Mouse (Mus musculus) adrenal gland, postnatal 14 days (tissue): ENCODE measurements around the gene Dmrt3. TPM values are rescaled to one million over a fixed set of nuclear protein-coding genes. Genes with fewer than 3 reads are reported as not detected.

Experiments
- DNase-seq: peaks from one replicate; pipeline ENCODE4 v3.0.0; 2021; ENCODE audit warnings: mixed read lengths
- long read RNA-seq, 2 experiments: library from polyadenylated mRNA; stranded (forward); transcript quantifications; one replicate each; pipeline ENCODE4 v2.0.0; 2021
- total RNA-seq: library from RNA; stranded (reverse); gene quantifications from 2 replicates; pipeline ENCODE4 v1.2.3, GENCODE M21; 2021

Dmrt3 gene
- total RNA-seq, result not detected in 2 replicates
- long read RNA-seq, experiment 1, result 0 reads
- long read RNA-seq, experiment 2, result 0 reads

DNA sequence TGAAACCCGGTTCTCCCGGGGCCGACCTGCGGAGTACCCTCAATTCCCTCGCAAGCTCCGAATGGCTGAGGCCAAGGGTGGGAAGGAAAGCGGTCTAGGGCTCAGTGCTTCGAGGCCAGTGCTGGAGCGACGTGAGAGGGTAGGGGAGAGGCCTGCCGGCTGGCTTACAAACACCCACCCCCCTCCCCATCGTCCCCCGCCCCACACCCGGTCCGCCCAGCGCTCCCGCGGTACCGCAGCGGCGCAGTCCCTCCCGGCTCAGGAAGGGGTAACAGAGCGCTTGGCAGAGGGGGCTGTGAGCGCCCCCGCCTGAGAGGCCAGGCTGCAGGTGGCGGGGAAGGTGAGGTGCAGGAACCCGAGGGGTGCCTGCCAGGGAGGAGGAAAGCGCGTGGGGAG, at the start of gene Dmrt3:
Gene Dmrt3 (plus strand): TSS at position 287 of the 396 bp plus-strand sequence.
- DNase-seq, result no peak

DNA sequence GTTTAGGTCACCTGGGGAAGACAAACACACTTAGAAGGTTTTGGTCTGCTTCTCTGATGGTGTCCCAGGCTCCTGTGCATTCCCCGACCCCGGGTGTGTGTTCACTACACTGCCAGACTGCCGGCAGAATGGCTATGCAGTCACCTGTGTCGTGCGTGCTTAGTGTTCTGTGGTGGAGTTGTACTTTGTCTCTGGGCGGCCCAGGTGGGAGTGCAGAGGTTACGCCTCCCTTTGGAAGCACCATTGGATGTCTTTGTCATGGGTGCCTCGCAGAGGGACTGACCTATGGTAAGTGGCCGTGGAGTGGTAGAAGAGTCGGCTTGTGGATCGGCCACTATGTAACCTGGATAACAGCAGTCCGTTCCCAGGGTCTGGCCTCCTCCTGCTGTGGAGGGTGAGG, 45.7 kb upstream of the Dmrt3 start:
- DNase-seq, result no peak

DNA sequence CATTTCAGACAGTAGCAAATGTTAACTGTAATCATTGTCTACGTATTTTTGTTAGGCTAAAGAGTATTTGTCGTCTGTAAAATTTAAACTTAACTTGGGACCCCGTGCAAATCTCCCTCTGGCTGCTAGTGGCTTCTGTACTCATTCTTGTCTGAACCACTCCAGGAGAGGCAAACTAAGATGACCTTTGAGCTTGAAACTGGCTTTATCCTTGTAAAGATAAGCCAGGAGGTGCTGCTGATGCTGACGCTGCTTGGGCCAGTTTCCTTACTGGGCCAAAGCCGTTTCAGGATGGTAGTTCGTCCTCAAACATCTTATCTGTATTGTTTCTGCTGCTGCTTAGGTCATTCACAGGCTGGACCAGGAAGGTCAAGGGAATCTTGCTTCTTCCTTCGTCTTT, 40.3 kb upstream of the Dmrt3 start:
- no peak for DNase-seq

DNA sequence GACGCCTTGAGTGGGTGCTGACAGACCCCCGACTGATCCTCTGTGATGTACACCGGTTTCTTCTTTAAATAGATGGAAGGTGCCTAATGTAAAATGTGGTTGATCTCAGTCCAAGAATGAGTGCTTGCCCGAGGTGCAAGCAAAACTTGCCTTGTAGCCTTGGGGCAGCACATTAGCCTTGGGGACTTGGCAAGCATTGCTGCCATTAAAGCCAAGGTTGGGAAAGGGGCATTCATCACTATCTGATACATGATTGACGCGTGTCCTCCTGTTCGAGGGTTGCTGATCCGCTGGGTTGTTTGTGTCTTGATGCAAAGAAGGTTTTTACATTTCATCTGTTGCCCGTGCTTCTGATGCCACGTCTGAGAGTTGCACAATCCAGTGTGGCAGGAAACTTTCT, 35.7 kb upstream of the Dmrt3 start:
- peak; percentile 67 for DNase-seq

DNA sequence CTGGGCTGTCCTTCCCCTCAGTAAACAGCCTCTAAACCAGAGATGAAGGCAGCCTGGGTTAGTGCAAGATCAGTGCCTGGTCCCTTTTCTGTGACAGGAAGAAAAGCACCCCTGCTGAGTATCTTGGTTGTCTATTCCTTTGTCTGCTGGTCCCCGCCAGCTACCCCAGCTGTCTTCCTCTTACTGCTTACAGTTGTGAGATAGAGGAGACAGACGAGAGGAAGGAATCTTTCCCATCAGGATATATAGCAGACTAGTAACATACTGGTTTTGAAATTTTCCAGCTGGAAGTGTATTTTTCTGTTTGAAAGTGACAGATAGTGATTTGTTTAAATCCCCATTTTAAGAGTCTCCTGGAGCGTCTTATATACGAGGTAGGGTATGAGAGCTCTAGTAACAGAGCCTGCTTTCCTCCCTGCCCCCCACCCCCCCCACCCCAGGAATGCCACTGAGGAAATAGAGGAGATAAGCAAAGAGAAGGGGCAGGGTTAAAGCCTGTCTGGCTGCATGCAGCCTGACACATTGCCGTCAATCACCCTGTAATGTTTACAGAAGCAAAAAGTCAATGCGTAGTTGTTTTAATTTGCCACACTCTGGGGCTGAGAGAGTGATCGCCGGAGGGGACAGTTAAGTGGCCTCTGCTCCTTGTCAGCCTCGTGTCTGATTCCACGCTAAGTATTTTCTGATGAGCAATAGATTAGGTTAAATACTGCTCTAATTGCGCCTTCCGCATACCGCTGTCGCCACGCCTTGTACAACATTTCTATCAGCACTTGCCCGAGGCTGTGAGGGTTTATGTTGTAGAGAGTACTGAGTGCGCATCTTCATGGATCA, 34.9 kb upstream of the Dmrt3 start:
- no peak for DNase-seq

DNA sequence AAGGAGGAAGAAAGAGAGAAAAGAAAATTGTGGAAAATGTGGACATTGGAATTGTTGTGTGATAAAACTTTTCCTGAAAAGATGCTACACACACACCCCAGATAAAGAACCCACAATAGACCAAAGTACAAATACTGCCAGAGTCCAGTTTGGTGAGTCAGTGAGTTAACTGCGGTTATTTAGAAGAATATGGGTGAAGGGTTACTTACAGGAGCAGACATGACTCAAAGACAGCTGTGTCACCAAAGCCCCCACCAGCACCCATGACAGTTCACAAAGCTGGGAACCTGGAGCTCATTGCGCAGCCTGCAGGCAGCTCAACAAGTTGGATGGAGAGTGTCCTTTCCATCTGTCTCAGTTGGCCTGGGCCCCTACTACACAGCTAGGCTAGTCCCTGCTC, 31.7 kb upstream of the Dmrt3 start:
- DNase-seq, result no peak

DNA sequence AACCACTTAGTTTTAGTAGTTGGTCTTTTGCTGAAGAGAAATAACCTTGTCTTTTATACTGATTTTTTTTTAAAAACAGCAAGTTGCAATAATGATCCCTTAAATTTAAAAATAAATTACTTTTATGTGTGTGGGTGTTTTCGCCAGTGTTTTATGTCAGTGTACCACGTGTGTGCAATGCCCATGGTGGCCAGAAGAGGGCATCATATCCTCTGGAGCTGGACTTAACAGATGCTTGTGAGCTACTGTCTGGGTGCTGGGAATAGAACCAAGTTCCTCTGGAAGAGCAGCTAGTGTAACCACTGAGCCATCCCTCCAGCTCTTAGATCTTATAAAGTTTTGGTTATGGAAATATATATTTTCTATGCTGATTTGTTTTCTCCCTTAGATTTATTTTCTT, 30.7 kb upstream of the Dmrt3 start:
- no peak for DNase-seq

DNA sequence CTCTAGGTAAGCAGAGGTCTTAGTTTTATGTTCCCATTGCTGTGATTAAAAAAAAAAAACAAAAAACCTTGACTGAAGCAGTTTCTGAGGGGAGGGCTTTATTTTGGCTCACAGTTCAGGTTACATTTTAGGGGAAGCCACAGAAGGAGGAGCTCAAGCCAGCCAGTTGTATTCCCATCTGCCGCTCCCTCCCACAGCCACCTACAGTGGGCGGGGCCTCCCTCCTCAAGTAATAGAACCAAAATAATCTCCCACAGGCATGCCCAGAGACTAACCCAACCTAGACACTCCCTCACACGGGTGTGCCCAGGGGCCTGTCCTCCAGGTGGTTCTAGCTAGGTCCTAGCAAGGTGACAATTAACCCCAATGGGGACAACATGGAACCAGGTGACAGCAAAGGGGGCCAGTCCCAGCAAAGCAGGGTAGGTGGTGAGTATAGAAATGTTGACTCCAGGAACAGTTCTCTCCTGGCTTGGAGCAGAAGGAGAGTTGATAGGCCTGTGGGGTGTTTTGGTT, 12.3 kb upstream of the Dmrt3 start:
- no peak for DNase-seq

DNA sequence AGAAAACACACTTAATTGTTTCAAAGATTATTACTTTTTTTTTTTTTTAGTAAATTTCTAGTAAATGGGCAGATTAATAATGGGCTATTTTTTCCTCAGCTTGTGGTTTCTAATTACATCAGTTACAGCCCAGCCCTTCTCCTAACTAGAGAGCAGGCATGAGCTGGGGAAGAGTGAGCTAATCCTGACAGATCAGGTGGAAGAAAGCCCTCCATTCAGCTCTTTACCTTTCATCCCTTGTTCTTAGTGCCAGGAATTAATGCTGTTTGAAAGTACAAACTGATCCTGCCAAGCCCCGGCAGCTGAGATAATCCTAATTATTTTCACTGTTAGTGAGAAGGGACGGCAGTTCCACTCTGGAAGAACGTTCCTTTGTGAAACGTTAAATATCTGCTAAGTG, 11.5 kb upstream of the Dmrt3 start:
- no peak for DNase-seq

DNA sequence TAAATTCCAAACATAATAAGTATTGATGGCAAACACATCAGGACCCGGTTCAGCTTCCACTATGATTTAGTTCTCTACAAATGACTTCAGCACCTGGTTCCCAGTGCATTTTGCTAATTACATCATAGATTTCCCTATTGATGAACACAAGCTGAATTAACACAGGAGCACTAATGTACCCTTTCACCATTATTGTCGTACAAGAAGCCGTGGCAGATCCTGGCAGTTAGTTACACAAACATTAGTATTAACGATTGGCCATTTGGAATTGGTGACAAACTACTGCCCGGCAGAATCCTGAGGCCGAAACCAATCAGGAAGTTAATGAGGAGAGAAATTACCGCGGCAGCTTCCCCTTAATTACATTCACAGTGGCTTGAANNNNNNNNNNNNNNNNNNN, 8.1 kb upstream of the Dmrt3 start:
- DNase-seq, result no peak

DNA sequence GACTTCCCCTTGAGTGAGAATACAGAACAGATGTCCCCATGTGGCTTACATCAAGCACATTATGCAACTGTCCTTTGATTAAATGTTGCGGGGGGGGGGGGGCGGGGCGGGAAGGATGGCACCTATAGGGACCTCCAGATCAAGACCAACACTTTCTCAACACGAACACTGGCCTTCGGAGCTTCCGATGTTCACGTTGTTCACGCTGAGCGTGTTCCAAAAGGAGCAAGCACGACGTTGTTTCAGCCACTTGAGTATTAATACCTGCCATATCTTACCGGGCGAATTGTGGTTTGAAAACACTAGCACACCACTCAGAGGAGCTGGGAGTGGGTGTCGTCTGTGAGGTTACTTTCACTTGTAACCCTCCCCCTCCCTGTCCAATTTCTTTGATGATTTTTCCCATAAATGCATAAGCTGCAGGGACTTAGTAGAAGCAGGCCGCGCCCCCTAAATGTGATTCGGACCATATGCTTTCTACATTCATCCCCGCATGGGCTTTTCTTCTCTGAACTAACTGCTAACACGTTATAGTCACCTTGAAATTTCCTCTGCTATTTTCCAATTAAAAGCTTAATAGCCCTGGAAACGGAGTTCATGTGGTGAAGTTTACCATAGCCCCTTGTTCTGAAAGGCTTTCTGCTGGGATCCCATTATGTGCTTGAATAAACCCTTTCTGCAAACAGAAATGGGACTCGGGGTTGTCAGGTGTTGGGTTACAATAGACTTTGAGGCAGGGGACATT, 2.5 kb upstream of the Dmrt3 start:
- no peak for DNase-seq

DNA sequence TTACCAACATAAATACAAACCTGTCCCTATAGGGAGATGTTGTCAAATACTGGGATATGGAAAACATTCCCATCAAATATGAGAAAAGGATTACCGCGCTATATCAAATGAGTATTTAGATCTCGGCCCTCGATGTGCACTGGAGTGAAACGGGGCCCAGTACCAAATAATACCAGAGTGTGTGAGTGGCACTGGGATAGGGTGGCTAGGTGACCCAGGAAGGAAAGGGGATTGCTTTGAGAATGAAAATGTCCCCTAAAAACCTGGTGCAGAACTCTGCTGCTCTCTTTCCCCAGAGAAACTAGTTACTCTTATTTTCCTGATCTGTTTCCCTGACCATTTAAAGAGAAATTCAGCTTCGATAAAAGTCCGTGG, 1.9 kb upstream of the Dmrt3 start:
- DNase-seq, result no peak

DNA sequence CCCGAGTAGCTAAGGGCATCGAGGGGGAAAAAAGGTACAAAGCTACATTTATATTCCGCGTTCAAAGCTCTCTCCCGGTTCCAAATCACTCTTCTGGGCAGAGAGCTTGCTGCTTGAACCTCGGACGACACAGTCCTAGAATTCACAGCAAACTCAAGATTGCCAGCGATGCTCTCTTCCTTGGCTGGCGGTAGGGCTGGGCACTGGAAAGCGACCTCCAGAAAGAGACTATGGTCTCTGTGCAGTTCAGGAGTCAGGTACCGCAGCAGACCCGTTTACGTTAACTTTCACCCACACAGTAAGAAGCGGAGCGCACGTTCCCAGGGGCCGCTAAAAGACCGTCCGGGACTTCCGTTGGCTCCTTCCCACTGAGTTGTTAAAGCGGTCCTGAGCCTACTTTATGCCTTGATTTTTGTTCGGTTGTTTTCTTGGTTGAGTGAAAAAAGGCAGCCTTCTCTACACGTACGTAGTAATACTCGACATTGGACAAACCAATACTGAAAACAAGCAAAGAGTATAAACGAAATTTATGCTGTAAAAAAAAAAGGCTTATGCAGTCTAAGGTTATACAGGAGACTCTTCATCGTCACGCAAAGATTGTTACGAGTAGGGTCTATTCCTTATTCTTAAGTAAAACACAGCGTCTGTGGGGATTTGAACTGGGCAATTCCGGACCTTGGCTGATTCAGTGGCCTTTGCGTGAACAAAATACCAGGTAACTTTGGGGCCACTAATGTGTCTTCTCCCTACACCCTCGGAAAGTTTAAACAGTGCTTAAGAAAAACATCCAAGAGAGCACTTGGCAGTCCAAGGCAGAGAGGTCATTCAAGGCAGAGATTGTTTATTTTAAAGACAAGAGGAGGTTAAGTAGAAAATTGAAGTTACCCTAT, 895 bp upstream of the Dmrt3 start:
- no peak for DNase-seq

DNA sequence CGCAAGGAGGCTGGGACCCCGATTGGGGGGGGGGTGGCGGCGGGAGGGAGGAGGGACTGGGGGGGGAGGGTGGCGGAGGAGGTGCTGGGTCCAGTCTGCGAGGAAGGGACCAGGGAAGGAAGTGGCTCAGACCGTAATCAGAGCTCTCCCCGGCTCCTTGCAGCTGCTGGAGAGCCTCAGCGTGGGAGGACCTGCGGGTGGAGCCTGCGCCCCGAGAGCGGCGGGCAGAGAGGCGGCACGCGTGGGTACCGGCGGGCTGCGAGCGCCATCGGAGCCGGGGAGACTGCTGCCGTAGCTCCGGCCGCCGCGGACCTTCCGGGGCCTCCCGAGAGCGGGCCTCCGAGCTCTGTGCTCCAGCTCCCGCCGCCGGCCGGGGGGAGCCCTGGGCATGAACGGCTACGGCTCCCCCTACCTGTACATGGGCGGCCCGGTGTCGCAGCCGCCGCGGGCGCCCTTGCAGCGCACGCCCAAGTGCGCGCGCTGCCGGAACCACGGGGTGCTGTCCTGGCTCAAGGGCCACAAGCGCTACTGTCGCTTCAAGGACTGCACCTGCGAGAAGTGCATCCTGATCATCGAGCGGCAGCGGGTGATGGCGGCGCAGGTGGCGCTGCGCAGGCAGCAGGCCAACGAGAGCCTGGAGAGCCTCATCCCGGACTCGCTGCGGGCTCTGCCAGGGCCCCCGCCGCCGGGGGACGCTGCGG, 460 bp downstream of the Dmrt3 start:
- DNase-seq, result peak; percentile 20

DNA sequence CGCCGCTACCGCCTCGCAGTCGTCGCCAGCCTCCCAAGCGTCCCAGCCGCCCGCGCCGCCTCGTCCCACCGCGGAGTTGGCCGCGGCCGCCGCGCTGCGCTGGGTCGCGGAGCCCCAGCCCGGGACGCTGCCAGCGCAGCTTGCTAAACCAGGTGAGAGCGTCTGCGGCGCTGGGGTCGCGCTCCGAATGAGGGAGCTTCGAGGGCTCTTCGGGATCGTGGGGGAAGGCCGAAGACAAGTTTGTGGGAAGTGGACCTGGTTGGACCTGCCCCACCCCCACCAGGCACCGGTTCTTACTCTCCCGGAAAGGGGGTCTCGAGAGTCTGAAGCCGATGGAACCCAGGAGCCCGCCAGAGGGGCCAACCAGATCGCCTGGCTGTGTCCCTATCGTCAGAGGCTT, 1.0 kb downstream of the Dmrt3 start:
- DNase-seq, result no peak

DNA sequence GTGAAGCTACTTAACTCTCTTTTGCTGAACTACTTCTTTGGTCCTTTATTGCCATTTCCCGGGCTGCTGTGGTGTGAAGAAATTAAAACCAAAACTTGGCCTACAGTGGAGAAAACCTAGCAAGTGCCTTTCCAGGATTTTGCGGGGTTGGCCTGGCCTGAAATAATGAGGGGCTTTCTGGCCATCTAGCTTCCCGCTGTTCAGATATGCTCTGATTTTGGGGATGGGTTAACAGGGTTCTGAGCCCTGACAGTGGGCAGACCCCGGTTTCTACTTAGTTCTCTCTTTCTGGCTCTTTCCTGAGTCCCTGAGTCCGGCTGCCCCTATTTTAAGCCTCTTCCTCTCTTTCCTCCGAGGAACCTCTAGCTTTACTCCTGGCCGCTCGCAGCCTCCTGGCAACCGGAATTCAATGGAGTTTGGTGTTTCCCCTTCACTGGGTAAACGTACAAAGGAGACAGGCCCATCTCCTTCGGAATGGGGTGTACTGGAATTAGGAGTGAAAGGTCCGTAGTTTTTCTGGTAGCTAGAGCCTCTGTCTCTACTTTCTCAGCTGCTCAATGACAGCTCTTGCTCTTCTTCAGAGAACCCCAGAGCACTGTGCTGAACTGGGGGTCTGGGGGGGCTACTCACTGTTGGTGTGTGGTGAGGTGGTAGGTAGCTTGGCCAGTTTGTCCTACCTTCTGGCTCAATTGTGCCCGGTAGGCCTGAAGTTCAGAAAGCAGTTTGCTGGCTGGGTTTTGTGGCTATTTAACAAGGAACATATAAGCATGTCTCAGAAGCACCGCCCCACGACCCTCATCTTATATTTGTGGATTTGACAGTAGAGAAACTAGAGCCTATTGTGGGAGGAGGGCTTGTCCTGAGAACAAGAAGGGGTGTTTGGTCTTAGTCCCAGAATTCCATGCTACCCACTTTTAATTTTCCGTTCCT, 2.0 kb downstream of the Dmrt3 start:
- no peak for DNase-seq

DNA sequence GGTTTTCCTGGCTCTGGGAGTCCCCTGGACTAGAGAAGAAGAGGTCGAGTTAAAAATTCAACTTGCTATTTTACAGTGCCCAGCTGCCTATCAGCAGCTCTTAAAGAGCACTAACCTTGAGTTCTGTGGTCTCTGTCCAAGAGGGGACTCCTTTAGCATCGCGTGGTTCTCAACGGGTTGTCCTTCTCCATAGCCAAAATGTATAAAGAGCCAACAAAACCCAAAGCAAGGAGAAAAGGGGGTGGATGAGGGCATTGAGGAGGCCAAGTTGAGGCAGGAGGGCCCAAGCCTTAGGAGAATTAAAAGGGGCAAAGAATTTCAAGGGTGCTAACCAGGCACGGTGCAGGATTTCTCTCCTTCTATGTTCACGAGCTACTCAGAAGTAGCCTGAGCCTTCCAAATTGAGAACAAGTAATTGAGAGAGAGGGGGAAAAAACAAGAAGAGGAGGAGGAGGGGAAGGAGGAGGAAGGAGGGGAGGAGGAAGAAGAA, 2.8 kb downstream of the Dmrt3 start:
- no peak for DNase-seq

DNA sequence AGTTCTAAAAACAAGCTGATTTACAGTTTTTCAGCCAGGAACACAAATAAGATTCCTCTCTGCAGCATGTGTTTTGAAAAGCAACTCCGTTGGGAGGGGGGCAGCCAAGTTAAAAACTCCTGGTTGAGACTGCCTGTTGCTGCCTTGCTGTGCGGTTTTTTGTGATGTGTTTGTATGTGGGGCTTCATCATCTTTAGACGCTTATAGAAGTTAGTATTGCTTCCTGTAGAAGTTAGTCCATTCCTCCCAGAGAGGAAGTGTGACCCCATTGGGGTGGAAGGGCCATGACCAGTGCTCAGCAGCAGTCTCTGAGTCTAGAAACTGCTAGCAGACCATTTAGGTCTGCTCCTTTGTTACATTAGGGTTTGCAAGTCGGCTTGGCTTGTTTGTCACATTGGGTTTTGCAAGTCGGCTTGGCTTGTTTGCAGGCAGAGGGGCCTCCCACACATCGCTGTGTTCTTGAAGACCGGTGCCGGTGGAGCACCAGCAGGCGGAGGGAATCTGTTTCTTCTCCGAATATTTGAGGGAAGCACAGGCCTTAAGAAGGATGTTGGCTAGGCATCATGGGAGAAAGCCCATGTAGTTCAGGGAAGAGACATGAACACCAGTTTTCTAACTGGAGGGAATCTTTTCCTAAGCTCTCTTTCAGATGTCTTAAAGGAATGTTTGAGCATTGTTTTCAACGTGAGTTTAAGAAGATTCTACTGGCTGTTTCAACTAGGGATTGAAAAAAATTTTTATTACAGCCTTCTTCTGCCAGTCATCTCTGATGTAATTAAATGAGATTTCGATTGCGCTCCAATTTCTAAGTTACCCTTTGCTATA, 3.6 kb downstream of the Dmrt3 start:
- no peak for DNase-seq

DNA sequence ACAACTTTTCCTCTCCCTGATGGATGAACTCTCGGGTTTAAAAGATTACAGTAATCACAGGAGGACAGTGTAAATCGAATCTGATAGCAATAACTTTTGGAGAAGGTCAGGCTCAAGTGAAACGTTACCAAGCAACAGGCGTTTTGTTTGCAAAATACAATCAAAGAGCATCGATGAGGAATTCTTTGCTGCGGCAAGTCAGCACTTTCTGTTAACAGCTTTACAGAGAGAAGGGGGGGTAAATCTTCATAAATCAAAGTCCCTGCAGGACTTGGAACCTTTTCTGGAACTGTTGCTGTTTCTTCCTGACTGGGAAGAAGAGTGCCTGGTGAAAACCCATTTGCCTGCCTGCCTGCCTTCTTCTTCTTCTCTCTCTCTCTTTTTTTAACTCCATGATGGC, 5.8 kb downstream of the Dmrt3 start:
- no peak for DNase-seq
